Mouse (Mus musculus) G1E (cell line): ENCODE measurements around the gene Srebf2.

Experiments used
- CTCF ChIP-seq: IDR thresholded peaks from 2 replicates; pipeline ENCODE4 v1.5.1; 2012; ENCODE audit warnings: low read depth, low read length, inconsistent platforms, mixed read lengths
- GATA1 ChIP-seq: IDR thresholded peaks from 2 replicates; pipeline ENCODE4 v1.6.1; 2012; ENCODE audit warnings: borderline replicate concordance, low read length, inconsistent platforms, mixed read lengths
- GATA2 ChIP-seq: IDR thresholded peaks from 2 replicates; pipeline ENCODE4 v1.6.1; 2012; ENCODE audit warnings: low read depth, low read length, inconsistent platforms, borderline replicate concordance
- POLR2AphosphoS5 ChIP-seq: IDR thresholded peaks from 2 replicates; pipeline ENCODE4 v1.6.1; 2012; ENCODE audit warnings: low read depth, low read length, inconsistent platforms; ENCODE audit not compliant: insufficient replicate concordance
- TAL1 ChIP-seq: conservative IDR thresholded peaks from 2 replicates; pipeline ENCODE4 v1.6.1; 2012; ENCODE audit warnings: low read depth, low read length, inconsistent platforms, mixed read lengths

DNA sequence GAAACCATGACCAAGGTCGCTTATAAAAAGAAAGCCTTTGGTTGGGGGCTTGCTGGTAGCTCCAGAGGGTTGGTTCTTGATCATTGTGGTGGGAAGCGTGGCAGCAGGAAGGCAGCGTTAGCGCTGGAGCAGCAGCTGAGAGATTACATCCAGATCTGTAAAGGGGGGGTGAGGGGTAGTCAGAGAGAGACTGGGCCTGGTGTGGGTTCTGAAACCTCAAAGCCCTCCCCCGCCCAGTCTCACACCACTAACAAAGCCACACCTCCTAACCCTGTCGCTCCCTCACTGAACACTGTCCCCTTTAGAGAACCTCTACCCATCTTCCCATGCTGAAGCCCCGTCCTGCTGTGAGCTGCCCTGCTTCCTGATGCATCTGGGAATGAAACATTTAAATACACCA lies 16.4 kb upstream of the Srebf2 start:
- TF ChIP-seq CTCF: no peak
- no peak for TF ChIP-seq GATA1
- TF ChIP-seq TAL1: no peak
- no peak for TF ChIP-seq POLR2AphosphoS5
- TF ChIP-seq GATA2: no peak
